Comparison of ENCODE assay signal across 17 mouse cellular contexts in genomic region chr11:106607316-106607715, GRCm38 (mm10).
"Had no signal": no experiment of that assay in that cellular context is flagged by ENCODE, and none has a peak within 500 bp of the region (broad histone marks: within the 10 kb centered on the region; RNA-seq: fewer than 3 reads in every experiment).

No protein-coding gene starts in this region.

- H3K27ac ChIP-seq: layer of hippocampus, adult 2 months; limb, embryonic 10.5 days; limb, embryonic 13.5 days; liver, embryonic 14.5 days had no signal

- H3K4me3 ChIP-seq: layer of hippocampus, adult 2 months; limb, embryonic 10.5 days; limb, embryonic 13.5 days had no signal

- DNase-seq: kidney, adult 11 months; kidney, adult 8-10 months; kidney, postnatal 25 days; layer of hippocampus, adult 9-11 months; liver; lung, adult 2 months; lung, postnatal 14 days; lung, postnatal 4 days; midbrain, embryonic 14.5 days; retina, postnatal 1 day; right cerebral cortex, postnatal 25 days; thymus, adult 18-20 months; thymus, postnatal 36 days had no signal

- H3K9me3 ChIP-seq: limb, embryonic 10.5 days; limb, embryonic 13.5 days had no signal

- H3K9ac ChIP-seq: limb, embryonic 13.5 days; liver, embryonic 14.5 days had no signal
